Mouse (Mus musculus) E14TG2a.4 (cell line): ENCODE measurements around the gene Lgmn.
A peak's percentile ranks its signal among the peaks of the same experiment; 100 is the strongest.

ENCODE experiments used
- H3K27me3 ChIP-seq: 2 replicates; pipeline ENCODE4 v1.6.1; 2014; ENCODE audit warnings: low read length, control low read depth; ENCODE audit not compliant: insufficient read depth
- H3K36me3 ChIP-seq: 2 replicates; pipeline ENCODE4 v1.6.1; 2014; ENCODE audit warnings: low read length, control low read depth; ENCODE audit not compliant: insufficient read depth
- H3K4me1 ChIP-seq: replicated peaks from 2 replicates; pipeline ENCODE4 v1.6.1; 2014; ENCODE audit warnings: low read depth, low read length, control low read depth
- H3K4me3 ChIP-seq: replicated peaks from 2 replicates; pipeline ENCODE4 v1.5.1; 2014; ENCODE audit warnings: mild to moderate bottlenecking, low read length
- H3K9me3 ChIP-seq: 2 replicates; pipeline ENCODE4 v1.6.1; 2014; ENCODE audit warnings: low read length, control low read depth
- CTCF ChIP-seq: conservative IDR thresholded peaks from 2 replicates; pipeline ENCODE4 v1.5.1; 2014; ENCODE audit warnings: low read length
- NANOG ChIP-seq: IDR thresholded peaks from 2 replicates; pipeline ENCODE4 v1.6.1; 2014; ENCODE audit warnings: borderline replicate concordance, low read length, mixed read lengths
- POU5F1 ChIP-seq: IDR thresholded peaks from 2 replicates; pipeline ENCODE4 v1.6.1; 2014; ENCODE audit warnings: low read length, borderline replicate concordance

Gene Lgmn

GRCm38 (mm10) chr12:102359390-102359789, 80.2 kb downstream of the Lgmn start:
- no peaks in the 10 kb centered on the region for H3K27me3 ChIP-seq

DNA sequence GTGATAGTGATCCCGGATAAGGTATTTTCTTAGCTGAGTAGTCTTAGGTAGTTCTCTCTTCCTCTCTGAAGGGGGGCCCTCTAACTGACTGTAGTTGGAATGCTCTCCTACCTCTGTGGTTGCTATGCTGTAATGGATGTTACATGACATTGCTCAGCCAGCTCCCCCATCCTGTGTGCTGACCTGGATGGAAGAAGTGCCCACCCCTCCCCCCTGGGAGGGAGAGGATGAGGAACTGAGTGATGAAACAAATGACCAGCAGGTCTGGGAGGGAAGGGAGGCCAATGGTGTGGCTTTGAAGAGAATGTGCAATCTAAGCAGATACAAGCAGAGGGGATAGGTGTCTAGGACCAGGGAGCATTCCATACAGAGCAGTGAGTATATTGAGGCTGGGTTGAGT, 82.8 kb downstream of the Lgmn start:
- Histone ChIP-seq H3K9me3 (peaks cover 4% of the 10 kb centered on the region; the same call in 1 of the 2 replicates), H3K4me1 (no peaks in the 10 kb centered on the region), H3K36me3 (no peaks in the 10 kb centered on the region), H3K27me3 (no peaks in the 10 kb centered on the region; the same call in 1 of the 2 replicates), H3K4me3 (no peak overlapping the region)
- TF ChIP-seq POU5F1 (no peak), NANOG (no peak), CTCF (no peak)

More at GRCm38 (mm10) chr12:102359390-102359789, 80.2 kb downstream of the Lgmn start:
- H3K4me1 ChIP-seq, result no peaks in the 10 kb centered on the region
- no peak for TF ChIP-seq NANOG
- TF ChIP-seq CTCF, result no peak
- TF ChIP-seq POU5F1, result no peak
- peaks cover 4% of the 10 kb centered on the region; the same call in 1 of the 2 replicates for H3K9me3 ChIP-seq
- no peaks in the 10 kb centered on the region for H3K36me3 ChIP-seq
- no peak overlapping the region for H3K4me3 ChIP-seq

- Histone ChIP-seq H3K9me3 (peaks cover 4% of the 10 kb centered on the region; the same call in 1 of the 2 replicates), H3K36me3 (no peaks in the 10 kb centered on the region), H3K27me3 (no peaks in the 10 kb centered on the region; the same call in 1 of the 2 replicates), H3K4me1 (no peaks in the 10 kb centered on the region), H3K4me3 (no peak overlapping the region)
- TF ChIP-seq NANOG (no peak), POU5F1 (no peak), CTCF (no peak)
Measured at GRCm38 (mm10) chr12:102355784-102356183, 83.8 kb downstream of the Lgmn start.

DNA sequence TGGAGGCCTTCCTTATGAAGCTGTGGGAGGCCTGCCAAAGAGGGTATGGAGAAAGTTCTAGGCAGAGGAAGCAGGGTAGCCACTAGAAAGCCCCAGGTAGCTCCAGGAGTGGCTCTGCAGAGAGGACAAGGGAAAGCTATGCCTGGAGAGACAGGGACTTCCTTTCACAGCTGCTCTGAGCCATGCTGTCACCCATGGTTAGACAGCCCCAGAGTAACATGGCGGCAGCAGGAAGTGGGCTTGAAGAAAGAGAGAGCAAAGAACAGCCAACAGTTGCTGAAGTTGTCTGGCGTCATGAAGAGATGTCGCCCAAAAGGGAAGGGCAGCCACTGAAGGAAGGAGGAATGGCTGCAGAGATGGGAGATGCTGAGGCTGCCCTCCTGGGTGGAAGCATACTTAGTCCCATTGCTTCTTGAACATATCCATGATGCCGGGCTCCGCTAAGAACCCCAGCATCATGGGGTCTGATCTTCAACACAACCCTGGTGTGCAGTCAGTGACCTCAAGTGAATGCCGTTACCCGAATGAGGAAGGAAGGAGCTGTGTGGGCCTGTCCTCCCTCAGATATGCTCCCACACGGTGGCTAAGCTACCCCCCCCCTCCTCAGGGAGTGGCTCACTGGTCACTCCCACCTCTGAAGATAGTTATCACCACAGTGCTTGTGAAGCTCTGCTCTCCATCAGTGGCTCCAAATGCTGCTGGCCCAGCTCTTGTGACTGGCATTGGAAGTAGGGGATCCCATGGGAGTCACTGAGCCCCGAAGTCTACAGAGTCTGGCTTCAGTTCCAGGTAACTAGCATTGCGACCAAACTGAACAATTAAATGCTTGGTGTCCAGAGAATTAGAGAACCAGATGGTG, 85.3 kb downstream of the Lgmn start:
- Histone ChIP-seq H3K27me3 (no peaks in the 10 kb centered on the region; the same call in 1 of the 2 replicates), H3K36me3 (no peaks in the 10 kb centered on the region), H3K9me3 (peaks cover 2% of the 10 kb centered on the region; the same call in 1 of the 2 replicates), H3K4me1 (no peaks in the 10 kb centered on the region), H3K4me3 (no peak overlapping the region)
- no peak for TF ChIP-seq CTCF

DNA sequence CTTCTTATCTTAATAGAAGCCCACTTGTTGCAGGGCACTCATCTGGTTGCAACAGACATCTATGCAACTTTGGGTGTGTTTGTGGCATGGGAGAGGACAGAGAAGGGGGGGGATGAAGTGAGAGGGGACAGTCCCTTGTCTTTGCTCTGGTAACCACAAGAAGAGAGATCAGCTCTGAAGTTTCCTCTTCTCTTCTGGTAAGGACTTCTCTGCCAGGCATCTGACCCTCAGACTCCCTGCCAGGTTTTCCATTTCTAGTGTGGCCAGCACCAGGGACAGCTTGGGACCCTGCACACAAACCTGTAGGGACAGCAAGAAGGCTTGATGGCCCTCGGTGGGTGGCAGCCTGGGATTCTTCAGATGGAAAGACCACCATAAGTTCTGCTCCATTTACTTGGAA, 88.6 kb downstream of the Lgmn start:
- Histone ChIP-seq H3K4me3 (no peak overlapping the region), H3K9me3 (no peaks in the 10 kb centered on the region), H3K27me3 (no peaks in the 10 kb centered on the region; the same call in 1 of the 2 replicates), H3K36me3 (no peaks in the 10 kb centered on the region), H3K4me1 (no peaks in the 10 kb centered on the region)
- no peak for TF ChIP-seq POU5F1
- TF ChIP-seq CTCF, result no peak
- TF ChIP-seq NANOG, result no peak

DNA sequence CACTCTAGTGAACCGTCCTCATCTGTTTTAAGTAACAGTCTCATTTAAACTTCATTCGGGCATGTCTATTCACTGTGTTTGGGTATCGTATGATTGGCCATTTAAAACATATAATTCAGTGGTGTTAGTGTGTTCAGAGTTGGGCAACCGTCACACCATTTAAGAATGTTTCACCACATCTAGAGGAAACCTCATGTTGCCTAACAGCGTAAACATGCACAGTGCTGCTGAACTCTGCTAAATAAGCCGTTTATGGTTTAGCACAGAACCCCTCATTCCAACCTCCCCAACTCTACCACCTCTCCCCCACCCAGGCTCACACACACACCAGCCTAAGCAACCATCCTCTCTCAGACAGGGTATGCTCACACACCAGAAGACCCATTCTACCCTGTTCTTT, 91.2 kb downstream of the Lgmn start:
- H3K4me1 ChIP-seq, result peaks cover 4% of the 10 kb centered on the region; the same call in 1 of the 2 replicates
- TF ChIP-seq CTCF, result no peak
- TF ChIP-seq NANOG, result no peak
- no peak for TF ChIP-seq POU5F1
- no peak overlapping the region for H3K4me3 ChIP-seq
- no peaks in the 10 kb centered on the region for H3K9me3 ChIP-seq
- no peaks in the 10 kb centered on the region for H3K36me3 ChIP-seq
- peaks cover under 1% of the 10 kb centered on the region for H3K27me3 ChIP-seq

DNA sequence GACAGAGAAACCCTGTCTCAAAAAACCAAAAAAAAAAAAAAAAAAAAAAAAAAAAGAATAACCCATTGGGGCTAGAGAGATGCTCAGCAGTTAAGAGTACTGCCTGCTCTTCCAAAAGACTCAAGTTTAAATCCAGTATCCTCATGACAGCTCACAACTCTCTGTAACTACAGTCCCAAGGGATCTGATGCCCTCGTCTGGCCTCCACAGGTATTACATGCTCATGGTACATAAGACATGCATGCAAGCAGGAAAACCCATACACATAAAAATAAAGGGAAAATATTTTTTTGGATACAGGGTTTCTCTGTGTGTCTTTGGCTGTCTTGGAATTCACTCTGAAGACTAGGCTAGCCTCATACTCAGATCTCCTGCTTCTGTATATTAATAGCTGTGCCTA, 93.1 kb downstream of the Lgmn start:
- Histone ChIP-seq H3K27me3 (peaks cover 2% of the 10 kb centered on the region), H3K9me3 (no peaks in the 10 kb centered on the region), H3K36me3 (no peaks in the 10 kb centered on the region), H3K4me3 (no peak overlapping the region), H3K4me1 (peaks cover 4% of the 10 kb centered on the region; the same call in 1 of the 2 replicates)
- no peak for TF ChIP-seq POU5F1
- peak; percentile 87 for TF ChIP-seq CTCF

DNA sequence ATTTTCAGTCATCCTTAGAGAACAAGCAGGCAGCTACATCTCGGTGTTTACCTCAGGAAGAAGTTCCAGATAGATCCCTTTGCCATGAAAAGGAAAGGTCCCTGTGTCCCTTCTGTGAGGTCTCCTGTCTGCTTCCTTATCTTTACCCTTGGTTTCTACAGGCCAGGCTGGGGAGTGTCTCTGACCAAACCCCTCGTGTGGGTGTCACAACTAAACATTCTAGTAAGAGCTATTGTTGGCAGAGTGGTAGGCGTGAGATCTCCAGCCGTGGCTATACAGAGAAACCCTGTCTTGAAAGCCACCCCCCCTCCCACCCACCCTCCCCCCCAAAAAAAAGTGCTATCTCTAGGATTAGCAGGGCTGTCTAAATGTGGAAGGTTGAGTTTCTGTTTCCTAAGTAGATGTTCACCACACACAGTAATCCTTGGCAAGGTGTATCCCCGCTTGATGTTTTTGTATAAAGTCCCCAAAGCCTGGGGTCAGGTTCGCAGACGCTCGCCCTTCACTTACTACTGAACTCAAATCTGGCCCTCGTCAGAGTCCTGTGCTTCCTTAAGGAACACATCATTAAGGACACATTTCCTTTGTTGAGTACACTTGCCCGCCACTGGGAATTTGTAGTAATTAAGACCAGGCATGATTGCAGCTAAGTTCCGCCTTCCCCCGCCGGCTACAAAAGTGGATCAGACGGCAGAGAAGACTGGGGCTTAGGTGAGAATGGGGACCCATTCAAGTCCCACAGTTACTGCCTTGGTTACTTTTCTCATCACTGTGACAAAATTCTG, 94.4 kb downstream of the Lgmn start:
- H3K27me3 ChIP-seq, result peaks cover 2% of the 10 kb centered on the region
- no peak for TF ChIP-seq NANOG
- TF ChIP-seq POU5F1, result no peak
- no peak for TF ChIP-seq CTCF
- no peaks in the 10 kb centered on the region for H3K36me3 ChIP-seq
- no peaks in the 10 kb centered on the region for H3K9me3 ChIP-seq
- H3K4me1 ChIP-seq, result peaks cover 4% of the 10 kb centered on the region; the same call in 1 of the 2 replicates
- no peak overlapping the region for H3K4me3 ChIP-seq
